Mouse (Mus musculus): ENCODE data around the gene Trappc4.
"Not testable (repeated sequence)": the region's sequence is repeated elsewhere in the genome, so short reads cannot be mapped to it uniquely, and the experiment has no call there.

The Trappc4 gene

DNA sequence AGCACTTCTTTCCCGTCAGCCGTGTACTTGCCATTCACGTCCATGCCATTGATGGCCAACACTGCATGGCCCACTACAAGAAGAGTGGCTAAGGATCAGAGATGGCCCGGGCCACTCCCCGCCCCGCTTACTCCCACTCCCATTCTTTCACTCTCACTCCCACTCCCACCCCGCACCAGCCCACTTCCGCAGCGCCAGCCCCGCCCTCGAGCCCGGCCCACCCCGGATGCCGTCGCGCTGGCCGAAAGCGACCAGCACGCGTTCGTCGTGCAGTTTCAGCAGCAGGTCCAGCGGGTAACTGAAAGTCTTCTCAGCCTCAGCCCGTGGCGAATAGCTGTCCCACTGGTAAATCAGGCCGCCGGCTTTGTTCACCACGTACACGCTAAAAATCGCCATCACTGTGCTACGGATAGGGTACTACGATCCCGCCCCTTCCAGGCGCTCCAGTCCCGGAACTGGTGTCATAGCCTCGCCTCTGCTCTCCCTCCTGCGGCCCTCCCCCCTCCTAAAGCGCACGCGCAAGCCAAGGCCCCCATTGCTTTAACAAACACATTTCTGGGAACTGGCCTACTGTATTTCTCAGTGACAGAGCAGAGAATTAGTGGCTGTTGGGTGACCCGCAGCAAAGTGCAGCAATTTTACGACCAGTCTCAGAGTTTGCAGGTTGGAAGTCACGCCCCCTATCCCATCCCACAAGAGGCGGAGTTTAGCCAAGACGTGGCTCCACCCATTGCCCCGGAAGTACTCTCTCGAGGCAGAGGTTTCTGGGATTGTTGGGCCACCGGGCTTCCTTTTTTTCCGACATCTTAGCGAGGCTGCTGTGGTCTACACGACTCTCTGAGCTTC lies at the start of gene Trappc4, which contains the start of gene Rps25:
TSS of gene Trappc4 (minus strand) at position 695 of the 846 bp plus-strand sequence.
TSS of gene Rps25 (plus strand) at position 234 of the 846 bp plus-strand sequence.
- peak; percentile 68 for DNase-seq (ENCODE audit: extremely low read depth, low read depth, low spot score)

DNA sequence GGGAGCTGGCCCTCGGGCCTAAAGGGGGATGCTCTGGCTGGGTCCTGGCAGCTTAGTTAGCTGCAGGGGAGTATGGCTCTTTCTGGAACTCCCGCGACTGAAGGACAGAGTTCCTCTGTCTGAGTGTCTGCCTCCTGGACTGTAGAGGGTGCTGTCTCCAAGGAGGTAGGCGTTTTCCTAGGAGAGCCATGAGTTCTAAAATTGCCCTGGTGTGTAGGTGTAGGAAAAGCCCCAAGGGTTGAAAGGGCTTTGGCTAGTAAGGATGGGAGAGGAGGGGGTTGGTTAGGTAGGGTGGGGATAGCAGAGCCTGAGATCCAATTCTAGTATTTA lies 47.5 kb upstream of the Trappc4 start, which contains the start of gene Upk2:
TSS of gene Upk2 (minus strand) at position 86 of the 330 bp plus-strand sequence.
- no peak for DNase-seq (ENCODE audit: extremely low read depth, low read depth, low spot score)

DNA sequence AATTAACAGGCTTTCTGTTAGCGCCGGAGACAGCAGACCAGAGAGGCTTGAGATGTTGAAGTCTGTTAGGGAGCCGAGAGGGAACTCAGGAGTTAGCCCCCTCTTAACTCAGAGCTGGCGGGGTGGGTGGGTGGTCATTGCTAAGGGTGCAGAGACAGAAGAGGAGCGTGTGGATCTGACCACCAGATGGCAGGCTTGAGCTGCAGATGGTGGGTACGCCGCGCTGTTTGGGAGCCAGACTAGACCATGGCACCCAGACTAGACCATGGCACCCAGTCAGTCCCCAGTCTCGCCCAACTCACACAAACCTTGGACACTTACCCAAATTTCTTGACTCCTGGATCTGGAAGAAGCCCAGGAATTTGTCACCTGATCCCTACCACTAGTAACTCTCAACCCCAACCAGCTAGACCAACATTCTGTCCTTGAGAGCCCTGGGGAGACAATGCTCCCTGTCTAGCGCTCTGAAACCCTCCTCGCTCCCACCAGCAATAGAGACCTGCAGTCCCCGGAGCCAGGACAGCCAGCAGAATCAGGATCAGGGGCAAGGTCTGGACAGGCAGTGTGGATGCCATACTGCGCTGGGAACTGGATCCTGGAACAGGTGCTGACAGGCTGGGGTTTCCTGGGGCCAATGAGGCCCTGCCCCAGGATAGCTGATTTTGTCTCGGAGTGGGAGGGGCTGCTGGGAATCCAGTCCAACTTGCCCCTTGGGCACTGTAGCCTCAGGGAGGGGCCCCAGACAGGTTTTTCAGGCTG lies 46.9 kb upstream of the Trappc4 start:
- DNase-seq (ENCODE audit: extremely low read depth, low read depth, low spot score), result no peak

DNA sequence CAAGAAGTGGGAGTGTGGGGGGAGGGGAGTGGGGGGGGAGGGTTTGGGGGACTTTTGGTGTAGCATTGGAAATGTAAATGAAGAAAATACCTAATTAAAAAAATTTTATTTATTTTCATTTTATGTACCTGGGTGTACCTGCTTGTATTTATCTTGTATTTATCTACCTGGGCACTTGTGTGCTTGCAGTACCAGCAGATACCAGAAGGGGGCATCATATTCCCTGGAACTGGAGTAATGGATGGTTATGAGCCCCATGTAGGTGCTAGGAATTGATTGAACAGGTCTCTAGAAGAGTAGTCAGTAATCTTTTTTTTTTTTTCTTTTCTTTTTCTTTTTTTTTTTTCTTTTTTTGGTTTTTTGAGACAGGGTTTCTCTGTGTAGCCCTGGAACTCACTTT lies 43.0 kb upstream of the Trappc4 start:
- DNase-seq (ENCODE audit: extremely low read depth, low read depth, low spot score), result no peak

DNA sequence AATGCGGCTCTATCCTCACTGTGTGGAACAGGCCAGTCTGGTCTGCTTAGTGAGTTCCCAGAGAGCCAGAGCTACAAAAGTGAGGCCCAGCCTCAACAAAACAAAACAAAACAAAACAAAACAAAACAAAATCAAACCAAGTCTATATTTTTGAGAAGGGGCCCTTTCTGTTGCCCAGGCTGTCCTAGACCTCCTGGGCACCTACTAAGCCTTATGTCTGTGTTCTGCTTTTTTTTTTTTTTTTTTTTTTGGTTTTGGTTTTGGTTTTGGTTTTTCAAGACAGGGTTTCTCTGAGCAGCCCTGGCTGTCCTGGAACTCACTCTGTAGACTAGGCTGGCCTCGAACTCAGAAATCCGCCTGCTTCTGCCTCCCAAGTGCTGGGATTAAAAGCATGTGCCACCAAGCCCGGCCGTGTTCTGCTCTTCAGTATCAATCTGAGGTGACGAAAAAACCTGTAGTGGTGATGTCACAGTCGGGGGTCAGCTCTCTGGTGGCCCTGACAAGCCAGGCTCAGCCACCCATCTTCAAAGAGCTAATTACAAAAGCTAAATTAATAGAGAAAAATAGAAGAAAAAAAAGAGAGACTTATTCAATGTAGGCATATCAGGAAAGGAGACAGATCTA lies 37.1 kb upstream of the Trappc4 start:
- not testable (repeated sequence) for DNase-seq (ENCODE audit: extremely low read depth, low read depth, low spot score)

DNA sequence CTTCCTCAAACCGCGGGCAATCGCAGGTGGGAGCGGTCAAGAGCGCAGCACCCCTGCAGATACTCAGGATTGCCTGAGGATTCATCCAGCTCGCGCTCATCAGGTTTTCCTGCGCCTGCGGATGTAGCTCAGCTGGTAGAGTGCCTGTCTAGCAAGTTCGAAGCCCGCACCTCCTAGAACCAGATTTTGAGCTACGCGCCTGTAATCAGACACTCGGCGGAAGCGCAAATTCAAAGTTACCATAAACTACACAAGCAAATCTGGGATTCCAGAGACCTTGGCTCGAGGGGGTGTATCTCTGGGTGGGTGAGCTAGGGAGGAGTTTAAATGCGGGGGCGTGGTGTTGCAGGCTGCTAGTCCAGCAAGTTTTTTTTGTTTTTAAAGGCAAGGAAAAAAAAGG lies 33.6 kb upstream of the Trappc4 start, which contains the start of gene Foxr1:
TSS of gene Foxr1 (minus strand) at position 176 of the 400 bp plus-strand sequence.
- DNase-seq (ENCODE audit: extremely low read depth, low read depth, low spot score), result no peak

DNA sequence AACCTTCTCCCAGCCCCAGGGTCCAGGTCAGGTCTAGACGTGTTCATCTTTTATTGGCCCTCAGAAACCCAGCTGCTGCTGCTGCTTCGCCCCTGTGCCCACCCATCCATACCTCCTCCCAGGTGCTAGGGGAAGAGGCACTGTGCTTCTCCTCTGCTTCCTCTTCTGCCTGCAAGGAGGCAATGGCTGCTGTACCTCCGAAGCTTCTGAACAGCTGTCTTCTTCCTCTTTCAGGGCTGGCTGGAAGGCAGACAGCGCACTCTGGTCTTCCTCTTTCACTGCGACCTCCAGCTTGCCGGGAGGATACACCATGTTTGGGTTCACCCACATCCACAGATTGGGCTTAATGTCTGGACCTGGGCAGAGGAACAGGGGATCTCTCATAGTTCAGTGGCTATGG lies 28.3 kb upstream of the Trappc4 start:
- no peak for DNase-seq (ENCODE audit: extremely low read depth, low read depth, low spot score)

DNA sequence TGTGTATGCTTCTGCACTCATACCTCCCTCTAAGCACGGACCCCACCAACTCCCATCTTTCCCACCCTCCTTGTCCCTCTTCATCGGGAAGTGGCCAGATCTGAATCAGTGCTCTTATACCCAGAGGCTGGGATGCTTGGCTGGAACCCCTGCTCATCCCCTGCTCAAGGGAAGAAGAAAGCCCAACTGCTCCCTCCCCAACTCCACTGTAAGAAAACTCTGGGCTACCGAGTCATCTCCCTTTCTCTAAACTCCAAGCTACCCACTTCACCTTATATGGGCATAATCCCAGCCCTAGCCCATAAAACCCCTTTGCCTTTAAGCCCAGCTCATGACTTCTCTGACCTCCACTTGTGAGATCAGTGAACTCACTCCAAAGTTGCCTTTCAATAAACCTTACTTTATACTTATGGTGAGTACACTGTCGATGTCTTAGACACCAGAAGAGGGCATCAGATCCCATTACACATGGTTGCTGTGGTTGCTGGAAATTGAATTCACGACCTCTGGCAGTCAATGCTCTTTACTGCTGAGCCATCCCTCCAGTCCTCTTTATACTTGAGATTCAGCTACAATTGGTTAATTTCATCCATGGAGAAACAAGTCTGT lies 25.3 kb upstream of the Trappc4 start:
- no peak for DNase-seq (ENCODE audit: extremely low read depth, low read depth, low spot score)

DNA sequence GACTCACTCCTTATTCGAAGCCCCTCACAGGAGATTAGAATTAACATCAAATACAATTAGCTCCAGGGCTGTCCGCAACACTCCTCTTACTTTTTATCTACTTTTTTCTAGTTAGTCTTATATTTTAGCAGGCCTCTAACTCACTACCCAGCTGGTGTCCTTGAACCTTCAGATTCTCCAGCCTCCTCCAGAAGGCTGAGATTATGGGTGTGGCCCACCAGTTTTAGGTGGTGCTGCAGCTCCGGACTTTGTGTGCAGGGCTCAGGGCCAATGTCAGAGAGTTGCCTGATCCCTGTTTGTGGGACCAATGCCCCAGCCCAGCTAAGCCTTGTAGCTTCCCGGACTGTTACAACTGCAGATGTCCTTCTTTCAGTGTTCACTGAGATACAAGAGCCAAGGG lies 16.2 kb upstream of the Trappc4 start:
- DNase-seq (ENCODE audit: extremely low read depth, low read depth, low spot score), result no peak

DNA sequence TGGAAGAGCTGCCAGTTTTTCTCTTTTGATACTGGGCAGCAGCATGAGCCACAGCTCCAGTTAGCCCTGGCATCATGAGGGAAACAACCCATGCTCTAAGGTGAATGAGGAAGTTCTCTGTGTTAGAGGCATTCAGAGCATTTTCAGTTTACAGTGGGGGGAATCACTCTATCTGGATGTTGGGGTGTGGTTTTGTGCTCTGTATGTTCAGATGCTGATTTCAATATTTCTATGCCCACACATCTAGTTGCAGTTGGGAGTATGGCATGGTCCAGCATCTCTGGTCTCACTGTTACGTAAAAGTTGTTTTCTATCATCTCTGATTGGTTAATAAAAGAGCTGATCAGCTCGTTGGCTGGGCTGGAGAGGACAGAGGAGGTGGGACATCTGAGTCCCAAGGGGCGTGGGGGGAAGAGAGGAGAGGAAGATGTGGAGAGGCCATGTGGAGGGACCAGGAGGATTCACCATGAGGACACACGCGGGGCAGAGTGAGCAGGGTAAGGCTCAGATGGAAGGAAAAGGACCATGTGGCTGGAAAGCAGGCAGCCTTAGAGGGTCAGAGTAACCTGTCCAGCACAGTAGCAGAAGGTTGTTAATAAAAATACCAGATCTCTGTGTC lies 13.0 kb upstream of the Trappc4 start:
- no peak for DNase-seq (ENCODE audit: extremely low read depth, low read depth, low spot score)

DNA sequence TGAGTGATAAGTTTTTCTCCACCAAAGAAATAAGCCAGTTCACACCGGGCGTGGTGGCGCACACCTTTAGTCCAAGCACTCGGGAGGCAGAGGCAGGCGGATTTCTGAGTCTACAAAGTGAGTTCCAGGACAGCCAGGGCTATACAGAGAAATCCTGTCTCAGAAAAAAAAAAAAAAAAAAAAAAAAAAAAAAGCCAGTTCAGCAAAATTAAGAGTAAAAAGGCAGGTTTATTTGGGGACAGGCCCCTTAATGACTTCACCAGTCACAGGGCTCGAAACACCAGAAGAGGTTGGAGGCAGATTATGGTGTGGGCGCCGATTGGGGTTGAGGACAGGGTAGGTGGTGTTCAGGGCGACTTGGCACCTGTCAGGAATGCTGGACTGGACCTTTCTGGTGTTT lies 12.3 kb upstream of the Trappc4 start:
- DNase-seq (ENCODE audit: extremely low read depth, low read depth, low spot score), result not testable (repeated sequence)

DNA sequence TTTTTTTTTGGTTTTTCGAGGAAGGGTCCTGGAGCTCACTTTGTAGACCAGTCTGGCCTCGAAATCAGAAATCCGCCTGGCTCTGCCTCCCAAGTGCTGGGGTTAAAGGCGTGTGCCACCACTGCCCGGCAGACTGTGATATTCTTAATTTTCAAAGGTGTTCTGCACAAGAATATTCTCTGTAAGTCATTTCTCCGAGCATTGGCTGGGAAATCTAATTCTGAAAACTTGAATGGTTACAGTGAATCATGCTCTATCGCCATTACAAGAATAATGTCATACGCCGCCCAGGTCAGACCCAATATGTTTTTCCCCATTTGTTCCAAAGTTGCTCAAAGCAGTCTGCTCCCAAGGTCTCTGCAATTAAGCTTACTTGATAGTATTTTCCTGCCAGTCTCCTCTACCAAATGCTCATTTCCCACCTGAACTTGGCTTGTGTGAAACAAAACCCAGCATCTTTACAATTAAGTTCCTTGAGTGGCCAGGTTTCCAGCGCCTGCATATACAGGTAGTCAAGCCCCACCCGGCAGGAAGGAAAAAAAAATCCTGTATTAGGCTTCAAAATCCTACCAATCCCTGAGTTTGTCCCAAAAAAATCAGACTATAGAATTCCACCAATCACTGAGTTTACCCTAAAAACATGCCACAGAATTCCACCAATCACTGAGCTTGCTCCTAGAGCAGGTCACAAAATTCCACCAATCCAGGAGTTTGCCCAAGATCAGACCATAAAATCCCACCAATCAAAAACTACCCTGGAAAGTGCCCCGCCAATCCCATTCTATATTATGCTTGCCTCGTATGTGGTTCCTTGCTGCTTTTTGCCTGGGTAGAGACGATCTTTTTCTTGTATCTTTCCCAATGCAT lies 11.4 kb upstream of the Trappc4 start, which contains the start of gene Ccdc84:
TSS of gene Ccdc84 (minus strand) at position 51 of the 867 bp plus-strand sequence.
- DNase-seq (ENCODE audit: extremely low read depth, low read depth, low spot score), result no peak

DNA sequence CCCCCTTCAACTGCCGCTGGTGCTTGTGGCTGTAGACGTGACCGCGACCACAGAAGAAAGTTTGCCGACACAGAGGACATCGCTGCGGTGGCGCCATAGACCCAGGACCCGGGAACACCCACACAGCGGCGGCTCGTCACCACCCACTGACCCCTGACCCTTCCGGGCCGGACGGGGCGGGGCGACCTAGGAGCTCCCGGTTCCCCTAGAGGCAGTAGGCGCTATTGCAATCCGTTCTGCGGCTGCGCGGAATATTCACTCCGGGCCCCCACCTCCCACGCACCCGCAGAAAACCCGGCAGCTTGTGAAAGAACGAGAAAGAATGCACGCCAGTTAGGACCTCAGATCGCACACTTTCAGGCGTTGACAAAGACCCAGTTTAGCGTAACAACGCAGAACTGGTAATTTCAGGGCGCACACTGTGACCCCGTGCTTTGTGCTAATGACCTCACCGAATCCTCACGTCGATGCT lies 10.5 kb upstream of the Trappc4 start:
- DNase-seq (ENCODE audit: extremely low read depth, low read depth, low spot score), result no peak

DNA sequence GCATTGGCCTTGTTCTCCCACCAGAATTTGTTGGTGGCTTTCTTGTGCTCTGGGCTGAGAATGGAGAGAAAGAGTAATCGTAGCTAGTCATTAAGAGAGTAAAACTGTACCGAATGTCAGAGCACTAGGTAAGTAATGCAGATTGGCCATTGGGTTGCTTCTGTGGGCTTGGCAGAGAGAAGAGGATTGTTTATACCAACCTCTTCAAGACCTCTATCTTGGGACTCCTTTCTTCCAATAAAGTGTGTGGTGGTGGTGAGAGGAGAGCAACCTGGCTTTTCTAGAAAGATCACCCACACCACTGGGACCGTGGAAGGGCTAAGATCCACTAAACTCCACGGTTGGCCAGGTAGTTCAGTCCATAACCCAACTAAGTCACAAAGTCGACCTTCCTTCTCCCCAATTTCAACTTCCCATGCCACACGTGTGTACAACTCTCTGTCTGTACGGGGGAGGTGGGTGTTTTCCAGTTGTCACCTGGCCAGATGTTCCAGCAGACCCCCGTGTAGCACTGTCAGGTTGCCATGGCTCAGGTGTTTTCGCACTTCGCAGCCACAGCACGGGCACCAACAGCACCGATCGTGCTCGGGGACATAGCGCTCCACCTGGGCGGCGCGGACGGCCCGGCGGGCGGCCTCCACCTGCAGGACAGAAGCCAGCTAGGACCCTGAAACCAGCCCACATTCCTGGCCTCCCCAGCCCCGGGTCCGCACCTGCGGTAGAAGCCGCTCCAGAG lies 9.9 kb upstream of the Trappc4 start:
- DNase-seq (ENCODE audit: extremely low read depth, low read depth, low spot score), result no peak

DNA sequence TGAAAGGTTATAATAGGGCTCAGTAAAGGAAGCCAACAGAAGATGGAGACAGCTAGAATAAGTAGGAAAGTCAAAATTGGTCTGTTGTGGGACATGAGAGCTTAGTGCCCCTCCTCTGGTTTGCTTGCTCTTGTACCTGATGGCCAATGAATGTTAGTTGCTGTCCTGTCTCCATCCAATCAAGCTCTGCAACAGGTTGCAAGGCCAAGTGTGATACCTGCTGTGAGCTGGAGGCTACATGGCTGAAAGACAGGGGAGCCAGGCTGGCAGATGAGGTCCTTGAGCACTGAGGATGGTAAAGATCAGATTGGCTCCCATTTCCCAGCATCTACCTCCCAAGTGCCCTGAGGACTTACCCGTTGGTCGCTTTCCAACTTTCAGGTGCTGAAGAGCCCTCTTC lies 5.4 kb upstream of the Trappc4 start:
- DNase-seq (ENCODE audit: extremely low read depth, low read depth, low spot score), result peak; percentile 31

DNA sequence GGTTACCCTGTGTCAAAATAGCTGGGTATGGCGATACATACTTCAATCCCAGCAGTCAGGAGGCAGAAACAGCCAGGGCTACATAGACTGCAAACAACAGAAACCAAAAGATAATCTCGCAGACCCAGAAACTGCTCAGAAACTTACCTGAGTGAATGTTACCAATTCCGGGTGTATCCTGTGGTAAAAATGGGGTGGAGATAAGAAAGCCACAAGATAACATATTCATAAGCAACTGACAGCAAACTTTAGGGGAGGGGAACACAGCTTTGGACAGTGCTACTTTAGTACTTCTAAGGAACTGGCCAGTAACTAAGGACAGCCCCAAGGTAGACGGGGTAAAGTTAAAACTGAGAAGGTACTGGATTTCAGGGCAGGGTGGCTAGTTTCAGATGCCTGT lies 4.9 kb upstream of the Trappc4 start:
- DNase-seq (ENCODE audit: extremely low read depth, low read depth, low spot score), result no peak

DNA sequence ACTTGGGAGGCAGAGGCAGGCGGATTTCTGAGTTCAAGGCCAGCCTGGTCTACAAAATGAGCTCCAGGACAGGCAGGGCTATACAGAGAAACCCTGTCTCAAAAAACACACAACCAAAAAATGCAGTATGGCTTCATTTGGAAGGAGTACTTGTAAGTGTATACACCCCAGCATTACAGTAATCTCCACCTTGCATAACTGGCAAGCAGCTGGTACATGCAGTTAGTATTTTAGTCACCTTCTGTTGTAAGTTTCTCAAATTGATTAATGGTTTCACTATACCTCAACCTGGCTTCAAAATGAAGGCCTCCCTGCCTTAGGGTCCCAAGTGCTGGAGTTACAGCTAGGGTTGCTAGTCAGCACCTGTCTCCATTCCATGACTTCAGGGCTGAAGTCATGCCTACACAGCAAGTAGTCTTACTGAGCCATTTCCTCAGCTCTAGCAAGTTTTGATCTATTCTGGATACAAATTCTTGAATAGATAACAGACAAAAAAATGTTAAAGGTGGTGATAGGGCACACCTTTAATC lies 4.3 kb upstream of the Trappc4 start:
- peak; percentile 77 for DNase-seq (ENCODE audit: extremely low read depth, low read depth, low spot score)

DNA sequence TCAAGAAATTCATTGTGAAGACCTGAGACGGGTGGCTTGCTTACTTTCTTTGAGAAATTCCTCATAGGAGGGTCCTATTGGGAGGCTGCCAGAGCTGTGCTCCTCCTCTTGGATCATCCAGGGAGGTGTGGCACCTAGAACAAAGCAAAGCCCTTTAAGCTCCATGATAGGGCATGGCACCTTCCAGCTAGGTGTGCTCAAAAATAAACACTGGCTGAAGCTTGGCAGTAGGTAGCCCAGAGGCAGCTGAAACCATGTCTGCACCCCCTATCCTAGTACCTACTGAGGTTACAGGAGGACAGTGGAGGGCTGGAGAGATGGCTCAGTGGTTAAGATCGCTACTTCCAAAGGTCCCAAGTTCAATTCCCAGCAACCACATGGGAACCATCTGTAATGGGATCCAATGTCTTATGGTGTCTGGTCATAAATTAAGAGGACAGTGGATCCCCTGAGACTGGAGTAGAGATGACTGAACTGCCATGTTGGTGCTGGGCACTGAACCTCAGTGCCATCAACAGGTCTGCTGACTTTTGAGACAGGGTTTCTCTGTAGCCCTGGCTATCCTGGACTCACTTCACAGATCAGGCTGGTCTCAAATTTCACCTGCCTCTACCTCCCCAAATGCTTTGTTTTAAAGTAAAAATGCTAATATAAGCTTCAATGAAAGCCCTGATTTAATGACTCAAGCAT lies 3.4 kb upstream of the Trappc4 start:
- no peak for DNase-seq (ENCODE audit: extremely low read depth, low read depth, low spot score)
